Mouse (Mus musculus) cerebellum, adult 11-12 months (tissue): ENCODE measurements around the gene Wdpcp.

Source experiments
- DNase-seq: peaks from one replicate; pipeline ENCODE4 v3.0.0; 2022

The Wdpcp gene

DNA sequence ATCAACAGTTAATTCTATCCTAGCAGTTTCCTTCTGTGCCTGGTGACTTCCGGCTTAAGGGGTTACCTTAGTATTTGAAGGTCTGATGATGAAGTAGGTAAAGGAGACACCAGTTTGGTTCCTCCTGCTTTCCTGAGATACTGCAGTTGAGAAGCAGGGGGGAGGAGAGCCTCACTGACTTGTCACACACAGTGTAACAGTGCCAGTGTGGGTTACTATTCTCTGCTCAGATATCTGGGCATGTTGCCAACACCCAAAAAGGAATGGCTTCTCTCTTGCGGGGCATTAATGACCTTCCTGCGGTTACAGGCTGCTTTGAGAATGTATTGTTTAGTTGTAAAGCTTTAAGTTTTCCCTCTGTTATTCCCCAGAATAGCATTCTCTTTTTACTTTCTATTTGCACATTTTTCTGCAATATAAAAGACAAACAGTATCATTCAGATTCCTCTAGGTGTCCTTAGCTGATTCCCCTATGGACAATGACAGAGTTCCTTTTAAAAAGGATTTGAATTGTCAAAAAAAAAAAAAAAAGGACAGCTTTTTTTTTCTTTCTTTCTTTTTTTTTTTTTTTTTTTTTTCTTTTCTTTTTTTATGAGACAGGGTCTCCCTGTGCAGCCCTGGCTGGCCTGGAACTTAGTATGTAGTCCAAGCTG is 2.5 kb upstream of the Wdpcp start:
- peak; percentile 50 for DNase-seq

DNA sequence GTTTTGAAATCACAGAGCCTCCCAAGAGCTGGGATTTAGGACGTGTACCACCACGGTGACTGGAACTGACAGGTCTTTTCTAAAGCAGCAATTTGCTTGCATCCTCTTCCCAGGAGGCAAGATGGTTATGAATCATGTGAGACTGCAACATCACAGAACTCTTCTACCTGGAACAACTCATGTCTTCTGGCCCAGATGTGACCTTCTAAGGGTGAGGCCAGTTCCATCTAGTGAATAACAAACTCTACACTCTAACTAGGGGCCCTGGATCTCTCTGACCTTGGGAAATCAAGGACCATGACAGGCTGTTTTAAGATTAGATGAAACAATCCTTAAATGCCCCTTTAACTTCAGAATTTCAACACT is 1.9 kb upstream of the Wdpcp start:
- DNase-seq, result no peak

DNA sequence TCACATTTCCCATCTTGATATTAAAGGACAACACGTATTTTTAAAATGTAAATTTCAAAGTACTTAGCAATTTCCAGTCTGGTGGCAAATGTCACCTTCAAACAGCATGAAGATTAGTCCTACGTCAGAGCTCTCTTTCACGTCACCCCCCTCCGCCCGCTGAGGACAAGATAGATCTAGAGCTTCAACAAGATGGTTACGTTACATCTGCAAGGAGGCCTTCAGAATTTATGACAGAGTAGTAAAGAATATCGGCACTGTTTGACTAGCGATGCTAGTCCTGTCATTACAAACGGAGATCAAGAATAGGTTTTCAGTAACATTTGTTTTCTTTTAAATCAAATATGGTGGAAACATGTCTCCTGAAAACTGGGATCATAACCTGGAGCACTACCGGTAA is 1.1 kb upstream of the Wdpcp start:
- DNase-seq, result peak; percentile 60

DNA sequence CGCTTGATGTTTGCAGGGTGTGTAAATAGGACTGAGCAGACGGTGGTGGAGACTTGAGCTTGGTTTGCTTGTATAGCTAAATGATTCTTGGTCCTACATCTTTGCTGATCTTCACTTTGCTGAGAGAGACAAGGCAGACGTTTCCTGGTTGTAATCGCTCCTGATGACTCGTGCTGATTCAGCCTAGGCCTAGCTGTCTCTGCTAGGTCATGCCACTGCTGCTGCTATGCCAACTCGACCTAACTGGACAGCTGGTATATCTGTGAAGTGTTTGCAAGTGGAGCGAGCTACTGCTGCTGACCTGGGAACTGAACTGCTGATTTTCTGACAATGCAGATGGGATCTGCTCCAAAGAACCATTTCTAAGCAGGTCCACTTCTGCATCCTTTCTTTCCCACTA is 9.4 kb downstream of the Wdpcp start:
- DNase-seq, result no peak

DNA sequence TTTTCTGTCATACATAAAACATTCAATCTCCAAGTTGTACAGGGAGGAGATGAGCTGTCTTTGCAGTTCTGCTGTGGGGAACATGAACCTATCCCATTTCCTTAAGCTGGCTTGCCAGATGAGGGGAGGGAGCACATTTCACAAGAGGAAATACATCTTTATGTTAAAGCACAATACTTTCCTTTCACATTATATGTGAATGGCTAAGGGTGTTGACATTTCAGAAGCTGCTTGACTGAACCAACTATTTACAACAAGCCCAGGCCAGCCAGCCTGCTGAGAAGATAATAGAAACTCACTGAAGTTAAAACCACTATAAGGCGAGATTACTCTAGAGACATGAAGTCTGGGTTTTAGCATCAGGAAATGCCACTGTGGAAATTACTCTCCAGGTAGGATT is 11.3 kb downstream of the Wdpcp start:
- DNase-seq, result no peak

DNA sequence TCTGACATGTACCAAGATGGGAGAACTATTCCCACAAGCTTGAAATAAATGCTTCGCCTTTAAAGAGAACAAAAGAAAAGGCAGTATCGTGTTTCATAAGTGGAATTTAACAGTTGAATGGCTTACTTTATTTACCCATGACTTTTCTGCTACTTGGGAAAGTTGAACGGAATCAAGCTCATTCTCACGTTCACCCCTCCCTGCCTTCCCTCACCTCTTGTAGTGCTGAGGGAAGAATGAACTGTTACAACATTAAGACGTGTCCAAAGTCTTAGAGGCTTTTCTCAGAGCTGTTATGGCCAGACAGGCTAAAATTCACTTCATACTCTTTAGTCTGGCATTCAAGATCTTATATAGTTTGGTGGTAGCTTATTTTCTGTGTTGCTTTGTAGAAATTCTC is 30.5 kb downstream of the Wdpcp start:
- DNase-seq, result no peak

DNA sequence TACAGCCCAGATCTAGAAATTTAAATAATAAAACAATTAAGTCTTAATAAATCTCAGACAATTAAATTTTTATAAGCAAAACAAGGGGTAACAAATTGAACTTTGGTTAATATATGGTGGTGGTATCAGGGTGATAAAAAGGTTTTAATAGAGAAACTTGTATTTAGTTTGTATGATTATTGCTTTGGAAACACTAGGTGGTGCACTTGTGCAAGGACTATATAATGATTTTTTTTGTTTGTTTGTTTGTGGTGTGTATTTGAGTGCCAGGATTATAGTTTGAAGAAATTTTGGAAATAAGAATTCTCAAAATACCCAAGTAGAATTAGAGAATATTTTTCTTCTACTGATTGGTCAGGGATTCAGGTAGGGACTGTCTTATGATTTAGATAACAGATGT is 43.9 kb downstream of the Wdpcp start:
- no peak for DNase-seq

DNA sequence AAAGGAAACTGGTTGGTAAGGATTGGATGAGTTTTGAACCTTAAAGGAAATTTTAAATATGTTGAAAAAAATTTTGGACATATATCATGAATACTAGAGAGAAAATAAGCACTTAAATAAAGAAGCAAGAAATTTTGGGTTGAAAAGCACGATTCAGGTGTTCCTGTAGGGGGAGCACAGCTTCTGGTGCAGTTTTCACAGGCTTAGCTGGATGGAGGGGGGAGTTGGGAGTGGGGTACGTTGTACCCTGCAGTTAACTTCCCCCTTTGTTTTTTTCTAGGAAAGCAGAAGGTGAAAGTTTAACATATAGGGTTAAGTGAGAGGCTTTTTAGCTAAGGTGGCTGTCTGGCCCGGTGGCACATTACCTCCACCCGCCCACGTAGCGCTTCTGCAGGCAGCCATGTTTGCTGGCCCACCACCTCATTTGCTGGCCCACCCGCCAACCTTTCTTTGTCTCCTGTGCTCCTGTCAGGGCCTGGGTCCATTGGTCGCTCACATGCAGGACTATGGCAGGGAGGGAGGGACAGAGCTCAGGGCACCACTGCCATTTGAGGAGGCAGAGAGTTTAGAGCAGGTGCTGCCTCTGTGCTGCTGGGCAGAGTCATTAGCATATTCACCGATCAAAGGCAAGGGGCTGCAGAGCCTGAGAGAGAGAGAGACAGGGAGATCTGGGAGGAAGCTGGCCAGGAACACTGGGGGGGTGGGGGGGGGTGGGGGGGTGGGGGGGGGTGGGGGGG is 62.3 kb downstream of the Wdpcp start:
- no peak for DNase-seq

DNA sequence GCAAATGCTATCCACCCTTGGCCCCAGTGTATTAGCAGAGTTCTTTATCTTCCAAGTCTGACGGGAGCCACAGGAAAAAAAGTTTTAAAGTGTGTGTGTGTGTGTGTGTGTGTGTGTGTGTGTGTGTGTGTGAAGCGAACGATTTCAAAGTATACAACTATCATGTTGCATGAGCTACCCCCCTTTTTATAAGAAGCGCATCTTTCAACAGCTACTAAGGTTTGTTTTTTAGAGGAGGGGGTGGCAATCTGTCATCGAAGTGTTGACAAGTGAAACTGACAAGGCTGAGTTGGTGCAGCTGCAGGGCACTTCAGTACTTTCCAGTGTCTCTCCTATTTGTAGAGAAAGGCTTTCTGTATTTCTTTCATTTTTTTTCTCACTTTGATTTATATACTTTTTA is 66.3 kb downstream of the Wdpcp start:
- no peak for DNase-seq

DNA sequence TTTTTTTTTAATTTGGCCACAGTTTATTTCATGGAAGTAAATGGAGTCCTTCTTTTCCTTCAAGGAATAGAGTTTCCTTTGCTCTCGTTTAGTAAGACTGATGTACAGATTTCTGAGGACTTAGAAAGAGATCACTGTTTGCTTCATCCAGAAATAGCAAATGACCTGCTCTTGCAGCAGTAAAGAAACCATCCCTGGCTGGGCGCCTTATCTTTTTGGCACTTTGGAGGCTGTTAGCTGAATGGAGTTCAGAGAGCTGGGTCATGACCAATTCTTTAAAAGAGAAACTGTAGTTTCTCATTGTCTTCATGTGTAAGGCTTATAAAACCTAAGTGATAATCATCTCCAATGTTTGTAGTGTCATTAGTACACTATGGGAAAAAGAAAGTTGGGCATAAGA is 67.5 kb downstream of the Wdpcp start:
- DNase-seq, result no peak

DNA sequence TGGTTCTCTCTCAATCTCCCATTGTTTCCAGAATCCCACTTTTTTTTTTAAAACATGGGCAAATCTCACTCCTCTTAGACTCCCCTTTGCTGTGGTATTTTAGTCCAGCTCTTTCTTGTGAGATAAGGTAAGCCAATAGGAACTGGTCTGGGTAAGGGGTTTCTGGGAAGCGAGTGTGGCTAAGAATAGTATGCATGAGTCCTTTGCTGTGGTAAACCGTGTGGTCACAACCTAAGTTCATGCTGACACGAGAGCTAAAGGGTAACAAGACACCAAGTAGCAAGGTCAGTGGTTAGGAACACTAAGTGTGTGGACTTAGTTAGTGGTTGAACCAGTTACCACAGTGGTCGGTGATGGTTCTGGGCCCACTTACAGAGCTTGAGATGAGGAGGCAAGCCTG is 72.2 kb downstream of the Wdpcp start:
- DNase-seq, result no peak

DNA sequence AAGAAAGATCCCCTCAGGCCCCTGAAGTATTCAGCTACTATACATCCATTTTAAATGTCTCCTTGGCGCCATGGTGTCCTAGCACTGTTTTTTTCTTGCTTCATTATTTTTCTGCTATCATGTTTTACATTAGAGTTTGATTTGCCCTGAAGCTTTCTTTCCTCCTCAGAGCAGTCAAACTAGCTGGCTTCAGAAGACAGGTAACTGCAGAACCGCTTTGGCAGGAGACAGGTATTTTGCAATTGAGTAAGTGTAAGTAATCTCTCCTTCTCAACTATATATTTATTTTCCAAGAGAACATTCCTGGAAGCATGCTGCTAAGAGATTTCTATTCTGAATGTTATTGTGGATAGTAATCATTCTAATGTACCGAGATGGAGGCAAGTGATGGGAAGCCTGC is 74.1 kb downstream of the Wdpcp start:
- no peak for DNase-seq

DNA sequence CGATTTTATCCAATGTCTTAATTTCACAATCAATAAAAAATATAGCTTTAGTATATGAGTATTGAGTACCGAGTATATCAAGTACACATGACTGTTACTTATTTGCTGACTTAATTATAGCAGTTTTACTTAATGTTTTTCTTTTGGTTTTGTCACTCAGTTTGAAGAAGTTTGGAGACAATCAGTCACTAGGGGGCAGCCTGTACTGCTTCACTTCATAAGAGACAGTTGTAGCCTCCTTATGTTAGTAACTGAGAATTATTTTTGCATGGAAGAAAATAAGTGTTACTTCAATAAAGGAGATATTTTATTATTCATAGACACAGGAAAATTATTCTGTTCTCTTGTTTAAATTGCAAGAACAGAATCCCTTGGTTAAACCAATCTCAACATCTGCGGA is 87.0 kb downstream of the Wdpcp start:
- DNase-seq, result no peak

DNA sequence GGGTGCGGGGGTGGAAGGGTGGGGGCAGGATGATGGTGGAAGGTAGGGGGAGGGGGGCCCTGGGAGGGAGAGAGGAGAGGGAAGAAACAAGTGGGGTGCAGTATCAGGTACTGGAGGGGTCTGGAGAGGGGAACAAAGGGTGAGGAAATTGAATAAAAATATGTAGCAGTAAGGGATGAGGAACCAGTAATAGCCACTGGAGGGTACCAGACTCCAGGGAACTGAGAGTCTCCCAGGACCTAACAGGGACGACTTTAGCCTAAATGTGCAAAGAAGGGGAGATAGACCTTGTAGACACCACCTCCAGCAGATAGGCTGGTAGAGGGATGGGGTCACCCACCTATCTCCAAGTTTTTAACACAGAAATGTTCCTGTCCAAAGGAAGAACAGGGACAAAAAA is 105.0 kb downstream of the Wdpcp start:
- no peak for DNase-seq

DNA sequence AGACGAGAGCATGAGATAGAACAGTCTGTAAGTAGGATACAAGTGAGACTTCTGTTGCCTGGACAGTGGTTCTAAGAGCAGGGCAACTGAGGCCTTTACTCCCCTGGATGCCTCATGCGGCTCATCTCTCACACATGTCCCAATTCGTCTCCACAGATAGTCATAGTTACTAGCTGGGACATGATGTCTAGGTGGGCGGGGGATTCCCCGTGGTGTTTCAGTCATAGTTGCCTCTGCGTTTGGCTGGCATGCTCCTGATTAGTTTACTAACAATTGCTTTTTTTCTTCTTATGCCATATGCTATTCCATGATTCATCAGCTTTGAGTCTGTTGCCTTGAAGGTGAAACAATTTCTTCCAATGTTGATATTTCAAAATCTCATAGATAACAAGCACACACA is 116.4 kb downstream of the Wdpcp start:
- DNase-seq, result no peak

DNA sequence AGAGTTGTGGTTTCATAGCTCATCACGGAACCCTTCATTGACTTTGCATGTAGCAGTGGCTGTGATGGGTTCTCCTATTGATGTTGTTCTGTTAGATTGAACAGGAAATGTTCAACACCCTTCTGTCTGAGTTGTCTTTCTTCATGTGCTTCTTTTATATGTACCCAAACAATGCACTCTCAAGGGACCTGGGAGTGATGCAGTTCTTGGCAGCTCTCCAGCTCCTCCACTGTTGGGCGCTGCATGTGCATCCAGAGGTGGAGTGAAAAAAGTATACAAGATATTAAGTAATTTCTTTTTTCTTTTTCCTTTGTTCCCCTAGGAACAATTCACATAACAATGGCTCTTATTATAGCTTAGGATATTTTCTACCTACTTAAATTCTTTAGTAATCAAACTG is 118.7 kb downstream of the Wdpcp start:
- no peak for DNase-seq

DNA sequence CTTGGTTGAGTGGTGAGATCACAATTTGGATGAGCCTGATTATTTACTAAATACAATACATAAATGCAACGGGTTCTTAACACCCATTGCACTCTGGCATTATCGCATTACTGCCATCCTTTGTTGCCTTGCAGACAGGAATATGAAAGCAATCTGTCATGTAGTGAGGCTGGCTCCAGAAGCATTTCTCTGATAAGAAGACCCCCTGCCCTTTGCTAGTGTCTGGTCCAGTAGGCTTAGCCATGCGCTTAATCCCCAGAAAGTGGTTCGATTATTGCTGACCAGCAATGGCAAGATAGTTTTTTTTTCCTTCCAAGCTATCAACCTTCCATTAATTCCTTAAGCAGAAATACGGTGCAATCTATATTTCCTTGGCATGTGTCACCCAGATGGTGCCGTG is 122.1 kb downstream of the Wdpcp start:
- DNase-seq, result no peak

DNA sequence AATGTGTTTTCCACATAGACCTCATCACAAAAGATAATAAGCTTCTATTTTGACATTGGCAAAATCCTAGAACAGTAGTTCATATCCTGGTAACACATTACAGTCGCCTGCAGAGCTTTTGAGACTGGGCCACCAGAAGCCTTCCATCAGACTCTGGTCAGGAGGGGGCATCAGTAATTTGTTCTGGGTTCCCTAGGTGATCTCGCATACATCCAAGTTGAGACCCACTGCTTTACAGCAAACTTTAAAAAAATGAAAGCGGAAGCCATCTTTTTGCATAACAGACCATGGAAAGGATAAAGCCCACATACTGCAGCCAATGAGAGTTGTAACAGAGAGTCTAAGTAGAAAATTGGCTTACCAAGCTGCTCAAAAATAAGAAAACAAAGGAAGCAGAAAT is 125.6 kb downstream of the Wdpcp start:
- DNase-seq, result no peak

DNA sequence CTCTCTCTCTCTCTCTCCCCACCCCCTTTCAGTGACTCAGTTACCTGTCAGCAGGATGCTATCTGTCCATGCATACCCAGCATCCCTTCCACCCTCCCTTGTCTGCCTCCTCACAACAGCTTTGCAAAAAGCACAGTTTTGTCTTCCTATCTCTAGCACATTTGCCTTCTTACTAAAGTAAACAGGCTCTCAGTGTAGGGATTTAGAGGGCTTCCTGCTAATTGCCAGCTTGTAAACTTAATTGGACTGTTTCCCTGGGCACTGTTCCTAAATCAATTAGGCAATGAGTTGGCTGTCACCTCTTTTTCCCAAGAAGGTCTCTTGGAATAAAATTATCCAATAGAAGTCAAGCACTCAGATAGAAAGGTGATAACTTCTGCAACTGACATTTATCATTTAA is 141.5 kb downstream of the Wdpcp start:
- DNase-seq, result no peak

DNA sequence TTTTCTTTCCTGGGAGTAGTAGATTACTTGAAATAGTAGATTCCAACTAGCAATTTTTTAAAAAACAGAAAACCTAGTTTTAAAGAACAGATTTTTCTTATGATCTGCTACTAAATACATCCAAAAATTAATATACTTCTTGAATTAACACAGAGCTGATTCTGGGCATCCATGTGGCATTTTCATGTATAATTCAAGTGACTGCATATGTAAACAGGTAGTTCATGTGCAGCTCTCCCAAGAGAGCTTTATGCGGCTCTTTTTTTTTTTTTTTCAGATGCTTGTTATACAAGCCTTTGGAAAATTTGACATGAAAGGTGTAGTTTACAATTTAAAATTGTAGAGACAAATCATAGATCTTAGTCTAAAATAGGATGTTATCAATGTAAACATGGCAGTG is 142.0 kb downstream of the Wdpcp start:
- DNase-seq, result no peak

DNA sequence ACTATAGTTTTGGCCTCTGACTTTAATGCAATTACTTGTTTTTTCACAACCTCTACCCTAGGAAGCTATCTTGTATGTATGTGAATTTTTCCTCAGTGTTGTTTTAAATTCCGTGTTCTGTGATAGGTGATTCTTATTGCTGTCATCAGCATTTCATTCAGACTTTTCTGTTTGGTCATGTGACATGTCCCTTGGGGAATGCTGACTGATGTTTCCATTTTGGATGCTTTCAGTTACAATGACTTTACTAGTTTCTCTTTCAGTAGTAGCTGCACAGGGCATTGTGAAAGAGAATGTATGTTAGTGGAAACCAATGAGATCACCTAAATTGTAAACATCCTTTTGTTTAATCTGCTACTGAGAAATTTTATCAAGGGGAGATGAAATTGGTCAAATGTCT is 154.3 kb downstream of the Wdpcp start:
- no peak for DNase-seq

DNA sequence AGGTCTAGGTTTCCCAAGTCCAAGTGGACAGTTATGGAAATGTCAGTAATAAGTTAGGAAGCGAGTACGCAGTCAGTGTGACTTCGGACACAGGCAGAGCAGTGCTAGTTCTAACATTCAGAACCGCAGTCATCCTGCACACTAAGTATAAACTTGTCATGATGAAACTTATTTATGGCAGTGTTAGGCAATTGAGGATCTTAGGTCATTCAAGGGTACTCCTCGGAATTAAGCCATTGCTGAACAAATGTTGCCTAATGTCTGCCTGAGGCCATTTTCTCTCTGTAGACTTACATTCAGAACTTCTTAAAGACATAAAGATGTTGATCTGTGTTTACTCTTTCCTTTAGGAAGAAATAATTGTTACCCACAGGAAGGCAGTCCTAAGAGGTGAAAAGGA is 157.0 kb downstream of the Wdpcp start:
- DNase-seq, result no peak

DNA sequence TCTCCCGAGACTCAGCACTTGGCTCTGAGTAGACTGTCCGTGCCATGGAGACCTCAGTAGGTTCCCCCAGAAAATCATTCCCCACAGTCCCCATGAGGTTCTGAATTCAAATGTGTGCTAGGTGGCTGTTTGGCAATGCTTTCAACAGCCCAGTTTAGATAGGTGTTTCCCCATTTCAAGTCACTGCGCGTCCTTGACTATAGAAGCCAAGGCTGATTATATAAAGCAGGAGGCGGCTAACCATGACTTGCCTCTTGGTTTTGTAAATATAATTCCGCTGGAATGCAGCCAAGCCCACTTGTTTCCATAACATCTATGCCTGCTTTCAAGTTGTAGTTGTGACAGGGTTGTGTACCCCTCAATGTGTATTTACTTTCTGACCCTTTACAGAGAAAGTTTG is 157.9 kb downstream of the Wdpcp start:
- DNase-seq, result no peak

DNA sequence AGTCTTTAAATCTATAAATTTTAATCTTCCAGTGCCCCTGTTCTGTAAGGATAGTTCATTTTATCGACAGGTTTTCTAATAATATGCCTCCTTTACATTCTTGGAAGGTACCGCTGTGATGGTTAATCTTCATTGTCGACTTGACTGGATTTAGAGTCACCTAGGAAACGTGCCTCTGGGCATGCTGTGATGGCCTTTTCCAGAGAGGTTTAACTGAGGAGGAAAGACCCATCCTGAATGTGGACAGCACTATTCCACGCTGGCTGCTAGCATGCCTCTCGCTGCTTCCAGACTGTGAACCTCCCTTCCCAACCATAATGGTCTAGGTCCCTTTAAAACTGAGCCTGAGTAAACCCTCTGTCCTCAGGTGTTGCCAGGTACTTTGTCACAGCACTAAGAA is 163.2 kb downstream of the Wdpcp start:
- DNase-seq, result no peak

DNA sequence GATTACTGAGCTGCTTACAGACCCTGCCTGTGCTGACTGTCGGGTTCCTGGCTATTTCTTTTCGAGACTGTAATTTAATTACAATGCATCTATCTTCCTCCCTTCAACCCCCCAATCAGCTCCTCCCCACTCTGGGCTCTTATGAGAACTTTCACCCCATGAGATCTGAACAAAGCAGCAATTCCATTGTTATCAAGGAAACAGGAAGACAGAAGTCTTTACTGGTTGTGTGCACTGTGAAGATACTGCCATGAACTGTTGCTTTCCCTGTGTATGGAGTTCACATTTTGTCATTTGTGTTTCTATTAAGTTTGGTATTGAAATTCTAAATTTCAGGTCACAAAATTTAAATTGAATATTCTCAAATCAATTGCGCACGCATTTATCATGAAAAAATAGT is 177.5 kb downstream of the Wdpcp start:
- no peak for DNase-seq
